Mouse (Mus musculus) E14TG2a.4 (cell line): Measurements from ENCODE around the gene Stac3.
A peak's percentile ranks its signal among the peaks of the same experiment; 100 is the strongest.

Source experiments
- H3K27me3 ChIP-seq: 2 replicates; pipeline ENCODE4 v1.6.1; 2014; ENCODE audit warnings: low read length, control low read depth; ENCODE audit not compliant: insufficient read depth
- H3K36me3 ChIP-seq: 2 replicates; pipeline ENCODE4 v1.6.1; 2014; ENCODE audit warnings: low read length, control low read depth; ENCODE audit not compliant: insufficient read depth
- H3K4me1 ChIP-seq: replicated peaks from 2 replicates; pipeline ENCODE4 v1.6.1; 2014; ENCODE audit warnings: low read depth, low read length, control low read depth
- H3K4me3 ChIP-seq: replicated peaks from 2 replicates; pipeline ENCODE4 v1.5.1; 2014; ENCODE audit warnings: mild to moderate bottlenecking, low read length
- H3K9me3 ChIP-seq: 2 replicates; pipeline ENCODE4 v1.6.1; 2014; ENCODE audit warnings: low read length, control low read depth
- CTCF ChIP-seq: conservative IDR thresholded peaks from 2 replicates; pipeline ENCODE4 v1.5.1; 2014; ENCODE audit warnings: low read length
- NANOG ChIP-seq: IDR thresholded peaks from 2 replicates; pipeline ENCODE4 v1.6.1; 2014; ENCODE audit warnings: borderline replicate concordance, low read length, mixed read lengths
- POU5F1 ChIP-seq: IDR thresholded peaks from 2 replicates; pipeline ENCODE4 v1.6.1; 2014; ENCODE audit warnings: low read length, borderline replicate concordance

Stac3 gene

DNA sequence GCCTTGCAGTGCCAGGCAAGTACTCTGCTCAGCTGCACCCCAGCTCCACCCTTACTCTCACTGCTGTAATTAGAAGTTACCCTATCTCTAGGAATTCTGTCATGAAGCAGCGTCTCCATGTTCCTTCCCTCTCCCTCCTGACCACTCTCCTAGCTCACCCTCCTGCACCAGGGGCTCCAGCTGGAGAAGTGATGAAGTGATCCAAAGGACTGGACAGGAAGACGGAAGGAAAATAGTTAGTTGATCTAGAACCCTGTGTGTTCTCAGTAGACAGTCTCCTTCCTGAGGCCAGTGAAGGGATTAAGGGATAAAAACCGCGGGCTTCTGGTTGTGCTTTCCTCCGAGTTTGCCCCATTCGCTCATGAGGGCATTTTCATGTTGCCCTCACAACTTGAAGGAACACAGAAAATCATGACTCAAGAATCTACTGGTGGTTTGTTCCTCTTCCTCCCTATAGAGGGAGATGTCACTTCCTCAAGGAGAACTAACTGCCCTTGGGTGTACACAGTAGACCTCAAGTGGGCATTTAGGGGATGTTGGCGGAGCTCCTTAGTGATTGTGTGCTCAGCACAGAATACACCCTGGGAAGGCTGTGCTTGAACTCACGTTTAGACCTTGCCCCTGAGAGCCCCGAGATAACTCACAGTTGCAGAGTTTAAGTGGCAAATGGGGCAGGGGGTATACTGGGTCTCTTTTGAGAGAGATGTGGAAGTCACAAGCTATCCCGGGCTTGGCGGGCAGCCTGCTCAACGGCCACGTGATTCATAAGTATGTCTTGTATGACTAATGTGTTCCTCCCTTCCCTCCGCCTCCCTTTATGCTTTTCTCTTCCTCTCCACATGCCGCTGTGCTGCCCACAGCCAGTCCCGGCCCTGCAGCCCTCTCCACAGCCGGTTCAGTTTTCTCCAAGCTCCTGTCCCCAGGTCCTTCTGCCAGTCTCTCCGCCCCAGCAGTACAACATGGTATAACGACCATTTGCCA lies 20.4 kb upstream of the Stac3 start:
- H3K36me3 ChIP-seq, result peaks cover 61% of the 10 kb centered on the region
- H3K9me3 ChIP-seq, result no peaks in the 10 kb centered on the region
- H3K27me3 ChIP-seq, result no peaks in the 10 kb centered on the region
- TF ChIP-seq CTCF (no peak; the same call in 1 of the 2 replicates), POU5F1 (no peak), NANOG (no peak)
- H3K4me3 ChIP-seq, result peak overlapping the region; percentile 21; the same call in 1 of the 2 replicates
- peaks cover 14% of the 10 kb centered on the region for H3K4me1 ChIP-seq

DNA sequence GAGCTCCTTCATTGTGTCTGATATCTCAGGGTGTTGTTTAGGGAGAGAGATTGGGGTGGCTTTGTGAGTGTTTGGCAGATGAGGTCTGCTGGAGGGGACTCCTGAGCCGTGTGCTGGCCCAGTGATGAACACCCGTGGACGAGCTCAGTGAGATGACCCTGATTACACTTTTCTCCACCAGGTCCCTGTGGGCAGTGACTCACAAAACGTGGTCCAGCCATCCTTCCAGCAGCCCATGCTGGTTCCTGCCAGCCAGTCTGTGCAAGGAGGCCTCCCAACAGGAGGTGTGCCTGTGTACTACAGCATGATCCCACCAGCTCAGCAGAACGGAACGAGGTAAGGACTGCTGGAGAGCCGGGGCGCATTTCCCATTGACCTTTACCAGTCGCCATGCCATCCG lies 16.3 kb upstream of the Stac3 start:
- TF ChIP-seq NANOG (no peak), POU5F1 (no peak), CTCF (no peak)

DNA sequence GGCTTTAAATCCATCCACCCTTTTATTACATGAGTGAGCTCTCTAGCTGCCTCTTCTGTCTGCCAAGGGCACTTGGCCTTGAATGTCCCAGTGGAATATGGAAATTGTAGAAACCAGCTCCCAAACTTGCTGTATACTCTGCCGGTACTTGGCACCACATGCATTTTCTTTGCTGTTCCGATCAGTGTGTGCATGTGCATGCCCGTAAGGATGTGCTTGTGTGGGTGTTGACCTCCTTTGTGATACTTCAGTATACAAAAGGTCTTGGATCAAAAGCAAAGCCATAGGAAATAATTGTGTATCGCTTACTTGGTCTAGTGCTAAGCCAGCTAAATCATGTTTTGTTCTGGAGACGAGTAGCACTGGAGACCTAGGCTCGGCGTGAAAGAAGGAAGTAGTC lies 12.6 kb upstream of the Stac3 start:
- peaks cover 85% of the 10 kb centered on the region for H3K36me3 ChIP-seq
- no peaks in the 10 kb centered on the region for H3K27me3 ChIP-seq
- H3K4me3 ChIP-seq, result no peak overlapping the region
- H3K4me1 ChIP-seq, result peaks cover 13% of the 10 kb centered on the region
- H3K9me3 ChIP-seq, result no peaks in the 10 kb centered on the region
- TF ChIP-seq CTCF (no peak), NANOG (no peak), POU5F1 (no peak)

More for the DNA sequence above, 16.3 kb upstream of the Stac3 start:
- Histone ChIP-seq H3K9me3 (no peaks in the 10 kb centered on the region), H3K27me3 (no peaks in the 10 kb centered on the region), H3K36me3 (peaks cover 72% of the 10 kb centered on the region), H3K4me1 (peaks cover 9% of the 10 kb centered on the region; the same call in 1 of the 2 replicates), H3K4me3 (no peak overlapping the region)

DNA sequence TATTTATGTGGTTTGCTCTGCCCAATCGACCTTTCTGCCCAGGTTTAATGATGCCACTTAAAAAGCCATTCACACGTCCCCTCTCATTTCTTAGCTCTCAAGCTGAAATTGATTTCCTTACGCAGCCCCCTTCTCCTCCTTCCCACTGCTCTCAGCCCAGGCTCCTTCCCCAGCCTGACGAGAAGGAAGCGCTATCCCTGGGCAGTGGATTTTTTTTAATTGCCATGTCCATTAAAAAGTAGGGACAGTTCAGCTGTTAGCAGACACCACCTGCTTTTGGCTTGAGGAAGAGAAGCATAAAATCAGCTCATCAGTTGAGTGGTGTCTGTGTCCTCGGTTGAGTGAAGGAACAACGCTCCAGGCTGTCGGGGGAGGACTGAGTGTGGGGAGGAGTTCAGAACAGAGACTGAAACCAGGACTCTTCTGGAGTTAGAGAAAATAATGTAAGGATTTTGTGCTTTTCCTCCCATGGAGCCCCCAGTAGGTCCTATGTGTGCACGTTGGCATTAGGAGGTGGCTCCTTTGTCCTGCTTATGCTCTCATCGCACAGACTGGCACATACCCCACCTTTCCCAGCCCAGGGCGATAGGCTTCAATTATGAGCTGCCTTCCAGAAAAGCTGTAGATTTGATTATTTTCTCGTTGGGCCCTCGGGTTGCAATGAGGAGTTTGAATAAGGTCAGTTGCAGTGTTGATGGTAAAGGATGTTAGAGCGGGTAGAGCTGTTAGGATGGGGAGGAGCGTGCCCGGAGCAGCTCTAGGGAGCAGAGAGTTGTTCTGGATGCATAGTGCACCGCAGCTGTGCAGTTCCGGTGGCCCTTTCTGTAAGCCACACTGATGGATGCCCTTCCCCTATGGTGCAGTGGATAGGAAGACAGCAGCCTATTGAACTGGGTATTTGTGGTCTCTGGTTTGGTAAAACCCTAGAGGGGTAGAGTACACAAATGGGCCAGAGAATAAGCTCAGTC lies 11.0 kb upstream of the Stac3 start:
- H3K27me3 ChIP-seq, result no peaks in the 10 kb centered on the region
- no peak for TF ChIP-seq POU5F1
- no peak for TF ChIP-seq CTCF
- TF ChIP-seq NANOG, result no peak
- H3K9me3 ChIP-seq, result no peaks in the 10 kb centered on the region
- no peak overlapping the region for H3K4me3 ChIP-seq
- H3K36me3 ChIP-seq, result peaks cover 85% of the 10 kb centered on the region
- peaks cover 13% of the 10 kb centered on the region for H3K4me1 ChIP-seq

DNA sequence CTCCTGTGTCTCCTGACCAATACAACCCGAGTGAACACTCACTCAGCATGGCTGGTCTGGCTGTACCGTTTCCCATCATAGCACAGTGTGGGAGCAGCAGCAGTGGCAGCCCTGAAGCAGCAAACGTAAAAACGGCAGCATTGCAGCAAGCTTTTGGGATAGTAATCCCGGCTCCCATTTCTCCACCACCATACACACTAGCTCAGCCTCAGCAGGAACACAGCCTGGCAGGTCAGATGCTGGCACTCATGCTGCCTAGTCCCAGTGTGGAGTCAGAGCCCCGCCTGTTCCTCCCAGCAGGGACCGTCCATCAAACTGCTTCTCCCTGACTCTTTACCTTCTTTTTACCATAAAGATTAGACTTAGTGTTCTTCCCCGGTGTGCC lies 10.4 kb upstream of the Stac3 start:
- Histone ChIP-seq H3K27me3 (no peaks in the 10 kb centered on the region), H3K9me3 (no peaks in the 10 kb centered on the region), H3K4me3 (no peak overlapping the region), H3K36me3 (peaks cover 87% of the 10 kb centered on the region), H3K4me1 (peaks cover 13% of the 10 kb centered on the region)
- TF ChIP-seq NANOG (no peak), POU5F1 (no peak), CTCF (no peak)

DNA sequence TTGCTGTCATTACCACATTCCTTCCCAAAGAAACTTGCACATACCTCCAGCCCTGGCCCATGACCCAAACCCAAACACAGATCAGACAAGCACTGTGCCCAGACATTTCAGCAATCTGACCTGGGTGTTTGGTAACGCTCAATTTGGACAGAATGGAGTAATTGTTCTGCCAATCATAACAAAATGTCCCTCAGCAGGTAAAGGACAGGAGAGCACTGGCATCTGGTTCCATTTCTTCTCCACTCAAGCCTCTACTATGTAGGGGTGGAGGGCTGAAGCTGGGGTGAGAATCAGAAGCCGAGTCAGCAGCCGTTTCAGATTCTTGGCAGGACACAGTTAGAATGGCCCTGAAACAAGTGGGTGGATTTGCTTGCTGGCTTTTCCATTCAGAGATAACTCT lies 9.4 kb upstream of the Stac3 start:
- no peaks in the 10 kb centered on the region for H3K27me3 ChIP-seq
- TF ChIP-seq CTCF (no peak), NANOG (no peak), POU5F1 (no peak)

DNA sequence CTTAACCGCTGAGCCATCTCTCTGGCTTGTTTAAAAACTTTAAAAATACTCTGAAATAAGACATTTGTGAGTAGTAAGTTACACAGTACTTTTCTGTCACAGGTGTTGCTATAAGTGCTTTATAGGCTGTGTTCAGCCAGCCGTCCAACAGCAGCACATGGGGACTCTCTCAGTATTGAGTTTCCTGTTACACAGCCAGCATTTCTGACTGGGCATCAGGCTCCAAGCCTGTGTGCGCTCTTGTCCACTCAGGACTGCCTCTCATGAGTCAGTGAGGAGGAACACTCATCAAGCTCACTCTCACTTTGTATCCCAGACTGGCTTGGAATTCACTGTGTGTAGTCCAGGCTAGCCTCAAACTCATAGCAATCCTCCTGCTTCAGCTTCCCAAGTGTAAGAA lies 5.3 kb upstream of the Stac3 start:
- peaks cover 78% of the 10 kb centered on the region for H3K36me3 ChIP-seq
- TF ChIP-seq NANOG, result no peak
- TF ChIP-seq CTCF, result no peak
- no peak for TF ChIP-seq POU5F1
- no peak overlapping the region for H3K4me3 ChIP-seq
- no peaks in the 10 kb centered on the region for H3K9me3 ChIP-seq
- H3K27me3 ChIP-seq, result no peaks in the 10 kb centered on the region
- H3K4me1 ChIP-seq, result peaks cover 23% of the 10 kb centered on the region

More for the DNA sequence above, 9.4 kb upstream of the Stac3 start:
- H3K4me1 ChIP-seq, result peaks cover 14% of the 10 kb centered on the region
- H3K9me3 ChIP-seq, result no peaks in the 10 kb centered on the region
- no peak overlapping the region for H3K4me3 ChIP-seq
- peaks cover 93% of the 10 kb centered on the region for H3K36me3 ChIP-seq

DNA sequence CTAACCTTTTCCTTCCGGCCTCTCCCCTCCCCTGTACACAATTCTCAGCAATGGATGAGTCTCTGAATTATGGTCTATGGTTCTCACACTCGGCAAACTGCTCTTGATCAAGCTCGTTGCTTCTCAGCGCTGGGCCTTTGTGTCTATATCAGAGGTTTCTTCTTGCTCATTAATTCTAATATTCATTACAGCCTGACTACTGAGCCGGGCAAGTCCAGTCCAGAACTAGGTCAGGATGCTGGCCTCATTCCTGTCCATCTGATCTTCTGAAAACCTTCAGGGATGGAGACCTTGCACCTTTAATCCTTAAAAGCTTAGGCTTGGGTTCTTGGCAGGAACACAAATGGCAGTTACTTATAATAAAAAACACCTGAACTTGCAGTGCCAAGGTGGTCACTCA lies 2.0 kb upstream of the Stac3 start:
- Histone ChIP-seq H3K9me3 (no peaks in the 10 kb centered on the region), H3K4me1 (peaks cover 17% of the 10 kb centered on the region), H3K36me3 (peaks cover 46% of the 10 kb centered on the region), H3K27me3 (peaks cover 15% of the 10 kb centered on the region; the same call in 1 of the 2 replicates), H3K4me3 (no peak overlapping the region)
- TF ChIP-seq NANOG (no peak), CTCF (no peak), POU5F1 (no peak)
